Mouse (Mus musculus) C2C12 (cell line): ENCODE data around the gene Agbl3.

Source experiments
- CEBPB ChIP-seq: IDR thresholded peaks from one replicate; pipeline ENCODE4 v1.6.1; 2011; ENCODE audit warnings: low read depth, mild to moderate bottlenecking, control low read depth, moderate library complexity
- CTCF ChIP-seq: IDR thresholded peaks from one replicate; pipeline ENCODE4 v1.5.1; 2011; ENCODE audit not compliant: control insufficient read depth, insufficient read depth, insufficient read length
- MAX ChIP-seq: IDR thresholded peaks from one replicate; pipeline ENCODE4 v1.6.1; 2011; ENCODE audit warnings: mild to moderate bottlenecking, control low read depth
- MYOD1 ChIP-seq: IDR thresholded peaks from one replicate; pipeline ENCODE4 v1.6.1; 2011; ENCODE audit warnings: low read depth; ENCODE audit not compliant: control insufficient read depth, insufficient read length
- MYOG ChIP-seq: IDR thresholded peaks from one replicate; pipeline ENCODE4 v1.6.1; 2011; ENCODE audit not compliant: control insufficient read depth, insufficient read length; ENCODE audit errors: extremely low read depth
- USF1 ChIP-seq: IDR thresholded peaks from one replicate; pipeline ENCODE4 v1.6.1; 2011; ENCODE audit warnings: low read depth, mild to moderate bottlenecking, control low read depth, moderate library complexity

DNA sequence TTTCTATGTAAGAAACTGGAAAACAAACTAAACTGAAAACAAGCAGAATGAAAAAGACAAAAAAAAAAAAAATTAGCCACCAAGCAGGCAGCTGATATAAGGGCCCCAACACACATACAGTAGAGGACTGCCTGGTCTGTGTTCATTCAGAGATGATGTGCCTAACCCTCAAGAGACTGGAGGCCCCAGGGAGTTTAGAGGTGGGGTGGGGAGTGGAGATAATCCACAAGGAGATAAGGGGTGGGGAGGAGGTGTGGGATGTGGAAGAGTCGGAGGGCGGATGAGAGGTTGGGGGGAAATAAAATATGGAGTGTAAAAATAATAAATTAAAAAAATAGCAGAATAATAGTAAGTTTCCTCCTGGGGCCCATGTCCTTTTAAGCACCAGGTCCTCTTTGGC is 25.4 kb downstream of the Agbl3 start:
- TF ChIP-seq USF1 (no peak), MYOG (no peak), MAX (no peak), CTCF (no peak), CEBPB (no peak), MYOD1 (no peak)
